Mouse (Mus musculus) kidney, adult 9 months (tissue): ENCODE data around the gene Cnpy2.
"Not testable (repeated sequence)": the region's sequence is repeated elsewhere in the genome, so short reads cannot be mapped to it uniquely, and the experiment has no call there.

Experiments
- DNase-seq: peaks from one replicate; pipeline ENCODE4 v3.0.0; 2022

Gene Cnpy2

GRCm38 (mm10) chr10:128315578-128315977 is 6.7 kb upstream of the Cnpy2 start:
- no peak for DNase-seq

GRCm38 (mm10) chr10:128321641-128322040 is 618 bp upstream of the Cnpy2 start:
- no peak for DNase-seq

DNA sequence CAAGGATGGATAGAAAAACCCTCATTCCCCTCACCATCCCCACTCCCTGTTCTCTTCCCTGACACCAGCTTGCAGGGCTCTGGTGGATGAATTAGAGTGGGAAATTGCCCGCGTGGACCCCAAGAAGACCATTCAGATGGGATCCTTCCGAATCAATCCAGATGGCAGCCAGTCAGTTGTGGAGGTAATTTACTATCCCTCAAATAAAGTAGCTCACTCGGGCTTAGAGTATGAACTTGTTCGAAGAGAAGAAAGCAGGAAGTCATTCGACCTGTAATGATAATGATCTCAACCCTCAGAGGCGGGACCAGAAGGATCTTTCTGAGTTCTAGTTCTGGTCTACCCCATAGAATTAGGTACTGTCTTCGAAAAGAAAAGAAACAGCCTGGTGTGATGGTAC is 1.3 kb downstream of the Cnpy2 start:
- DNase-seq = no peak

DNA sequence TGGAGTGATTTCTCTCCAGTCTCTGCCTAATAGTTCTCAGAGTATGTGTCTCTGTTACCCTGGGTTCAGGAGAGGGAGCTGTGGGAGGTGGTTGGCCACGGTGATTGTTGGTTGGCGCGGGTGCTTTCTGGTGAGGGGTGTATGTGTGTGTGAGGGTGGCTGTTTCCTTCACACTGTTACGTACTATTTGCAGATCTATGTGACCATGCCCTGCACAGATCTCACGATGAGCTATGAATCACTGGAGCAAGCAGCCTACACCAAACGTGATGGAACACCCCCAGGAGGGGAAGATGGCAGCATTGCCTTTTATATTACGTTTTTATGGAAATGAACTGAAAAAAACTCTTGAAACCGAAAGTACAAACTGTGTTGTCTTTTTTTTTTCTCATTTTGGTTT is 4.6 kb downstream of the Cnpy2 start:
- no peak for DNase-seq

GRCm38 (mm10) chr10:128327610-128328009 is 5.4 kb downstream of the Cnpy2 start:
- no peak for DNase-seq

DNA sequence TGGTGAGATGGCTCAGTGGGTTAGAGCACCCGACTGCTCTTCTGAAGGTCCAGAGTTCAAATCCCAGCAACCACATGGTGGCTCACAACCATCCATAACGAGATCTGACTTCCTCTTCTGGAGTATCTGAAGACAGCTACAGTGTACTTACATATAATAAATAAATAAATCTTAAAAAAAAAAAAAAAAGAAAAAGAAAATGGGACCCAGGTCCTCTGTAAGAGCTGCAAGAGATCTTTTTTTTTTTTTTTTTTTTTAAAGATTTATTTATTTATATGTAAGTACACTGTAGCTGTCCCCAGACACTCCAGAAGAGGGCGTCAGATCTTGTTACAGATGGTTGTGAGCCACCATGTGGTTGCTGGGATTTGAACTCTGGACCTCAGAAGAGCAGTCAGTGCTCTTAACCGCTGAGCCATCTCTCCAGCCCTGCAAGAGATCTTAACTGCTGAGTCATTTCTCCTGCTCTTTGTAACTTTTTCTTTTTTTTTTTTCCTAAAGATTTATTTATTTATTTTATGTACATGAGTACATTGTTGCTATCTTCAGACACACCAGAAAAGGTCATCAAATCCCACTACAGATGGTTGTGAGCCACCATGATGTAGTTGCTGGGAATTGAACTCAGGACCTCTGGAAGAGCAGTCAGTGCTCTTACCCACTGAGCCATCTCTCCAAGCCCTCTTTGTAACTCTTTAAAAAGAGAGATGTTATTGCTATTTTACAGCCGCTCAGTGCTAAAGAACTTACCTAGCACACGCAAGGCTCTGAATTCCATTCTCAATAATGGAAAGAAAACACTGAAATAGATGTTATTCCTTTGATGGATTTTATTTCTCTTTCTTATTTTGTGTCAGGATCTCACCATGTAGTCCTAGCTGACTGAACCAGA is 10.3 kb downstream of the Cnpy2 start:
- DNase-seq = not testable (repeated sequence)

- DNase-seq = peak; percentile 86
Measured at GRCm38 (mm10) chr10:128335582-128335981, 13.3 kb downstream of the Cnpy2 start.

DNA sequence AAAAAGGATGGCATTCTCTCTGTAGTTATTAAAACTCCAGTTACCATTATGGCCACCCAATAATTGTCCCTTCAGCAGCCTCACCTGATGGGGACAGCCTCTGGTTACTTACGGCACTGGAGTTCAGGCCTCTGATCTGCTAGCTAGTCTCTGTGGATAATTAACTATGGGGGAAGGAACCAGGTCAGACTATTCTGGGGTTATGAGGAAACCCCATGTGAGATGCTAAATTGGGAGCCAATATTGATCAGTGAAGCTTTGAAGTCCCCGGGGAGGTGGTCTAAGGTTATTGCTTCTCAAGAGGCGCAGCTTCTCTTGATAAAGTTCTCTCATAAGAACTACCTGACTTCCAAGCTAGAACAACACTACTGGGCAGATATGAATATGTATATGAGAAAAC is 13.9 kb downstream of the Cnpy2 start:
- peak; percentile 54 for DNase-seq

DNA sequence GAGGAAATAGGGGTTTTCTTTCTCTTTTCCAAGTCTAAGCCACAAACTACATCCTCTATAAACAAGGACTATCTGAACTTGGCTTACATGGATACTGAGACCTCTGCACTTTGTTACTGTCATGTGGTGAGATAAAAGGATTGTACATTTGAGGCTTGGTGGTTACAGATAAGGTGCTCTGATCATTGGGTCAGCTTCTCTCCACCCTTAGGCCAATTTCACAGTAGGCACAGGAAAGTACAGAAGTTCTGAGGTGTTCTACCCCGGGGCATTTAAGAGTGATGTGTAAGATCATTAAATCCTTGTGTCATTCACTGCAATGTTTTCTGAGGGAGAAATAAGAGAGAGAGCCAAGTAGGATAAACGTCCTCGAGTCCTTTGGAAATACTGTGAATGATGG is 14.3 kb downstream of the Cnpy2 start:
- DNase-seq = no peak

DNA sequence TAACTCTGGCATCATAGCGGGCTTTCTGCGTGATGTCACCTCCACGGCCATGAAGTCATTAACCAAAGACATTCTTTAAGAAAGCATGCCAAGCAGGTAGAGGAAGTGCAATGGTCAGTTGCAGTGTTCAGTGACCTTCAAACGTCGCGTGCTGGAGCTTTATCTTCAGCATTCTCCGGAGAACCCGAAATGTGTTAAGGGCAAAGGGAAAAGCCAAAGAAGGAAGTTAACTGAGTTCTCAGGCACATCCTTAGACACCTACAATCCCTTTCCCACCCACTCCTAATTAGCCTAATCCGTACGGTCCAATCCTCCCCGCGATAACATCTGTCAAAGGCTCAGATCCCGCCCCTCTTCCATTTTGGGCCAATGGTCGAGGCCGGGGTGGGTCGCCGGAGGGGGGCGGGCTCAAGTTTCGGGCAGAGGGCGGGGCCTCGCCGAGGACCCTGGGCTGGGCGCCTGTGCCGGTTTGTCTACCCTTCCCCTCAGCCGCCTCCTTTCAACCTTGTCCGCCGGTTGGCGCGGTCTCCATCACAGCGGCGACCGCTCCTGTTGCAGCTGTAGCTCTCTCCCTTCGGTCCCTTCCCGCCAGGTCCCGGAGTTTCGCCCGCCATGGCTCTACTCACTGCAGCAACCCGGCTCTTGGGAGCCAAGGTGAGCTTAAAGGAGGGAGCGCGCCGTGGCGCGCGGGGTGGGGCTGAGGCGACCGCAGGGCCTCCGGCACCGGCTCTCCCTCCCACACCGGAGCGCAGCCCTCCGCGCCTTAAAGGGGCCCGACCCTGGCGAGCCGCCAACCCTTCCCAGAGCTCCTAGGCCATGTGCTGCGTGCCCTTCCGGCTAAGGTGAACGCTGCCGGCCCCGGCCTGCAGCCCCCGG is 15.3 kb downstream of the Cnpy2 start, which contains the start of gene Cs:
Cs (plus strand) TSS at position 429 of the 876 bp plus-strand sequence.
- peak; percentile 98 for DNase-seq

DNA sequence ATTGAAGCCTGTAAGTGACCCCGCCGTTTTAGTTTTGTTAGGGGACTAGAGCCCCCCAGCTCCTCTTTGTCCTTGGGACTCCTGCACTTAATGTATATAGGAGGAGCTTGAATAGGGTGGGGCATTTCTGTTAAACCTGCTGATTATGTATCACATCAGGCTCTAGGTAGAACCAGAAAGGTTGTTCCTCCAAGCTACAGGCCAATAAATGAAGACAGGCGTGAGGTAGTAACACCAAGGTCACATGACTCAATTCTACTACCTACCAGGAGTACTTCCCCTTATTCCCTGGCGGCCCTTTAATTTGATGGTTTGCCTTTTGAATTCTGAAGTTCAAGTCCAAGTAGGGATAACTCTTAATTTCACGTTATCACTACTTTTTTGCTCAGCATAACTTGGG is 16.2 kb downstream of the Cnpy2 start:
- DNase-seq = peak; percentile 35

DNA sequence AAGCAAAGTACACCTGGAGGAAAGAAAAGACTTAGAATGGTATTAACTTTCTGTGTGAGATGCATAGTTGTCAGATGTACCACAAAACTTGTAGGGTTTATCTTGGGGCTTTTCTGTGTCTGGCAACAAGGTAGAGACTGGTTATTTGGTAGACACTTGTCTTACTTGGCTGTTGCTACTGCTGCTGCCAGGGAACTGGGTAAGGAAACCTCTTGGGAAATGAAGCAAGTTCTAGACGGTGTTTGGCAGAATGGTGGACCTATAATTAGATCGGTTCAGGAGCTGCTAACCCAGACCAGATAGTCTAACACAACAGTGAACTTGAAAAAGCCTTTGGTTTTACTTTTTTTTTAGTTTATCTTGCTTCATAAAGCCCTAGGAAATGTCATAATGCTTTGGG is 16.7 kb downstream of the Cnpy2 start:
- no peak for DNase-seq

DNA sequence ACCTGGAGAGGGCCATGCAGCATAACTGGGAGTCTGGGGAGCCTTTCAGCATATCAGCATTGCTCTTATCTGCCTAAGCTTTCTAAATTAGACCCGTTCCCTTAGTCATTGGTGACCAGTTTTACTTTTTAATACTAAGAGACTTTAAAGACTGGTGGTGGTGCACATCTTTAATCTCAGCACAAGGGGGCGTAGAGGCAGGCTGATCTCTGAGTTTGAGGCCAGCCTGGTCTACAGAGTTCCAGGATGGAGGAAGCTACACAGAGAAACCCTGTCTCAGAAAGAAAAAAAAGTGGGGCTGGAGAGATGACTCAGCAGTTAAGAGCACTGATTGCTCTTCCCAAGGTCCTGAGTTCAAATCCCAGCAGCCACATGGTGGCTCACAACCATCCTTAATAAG is 18.0 kb downstream of the Cnpy2 start:
- DNase-seq = no peak

DNA sequence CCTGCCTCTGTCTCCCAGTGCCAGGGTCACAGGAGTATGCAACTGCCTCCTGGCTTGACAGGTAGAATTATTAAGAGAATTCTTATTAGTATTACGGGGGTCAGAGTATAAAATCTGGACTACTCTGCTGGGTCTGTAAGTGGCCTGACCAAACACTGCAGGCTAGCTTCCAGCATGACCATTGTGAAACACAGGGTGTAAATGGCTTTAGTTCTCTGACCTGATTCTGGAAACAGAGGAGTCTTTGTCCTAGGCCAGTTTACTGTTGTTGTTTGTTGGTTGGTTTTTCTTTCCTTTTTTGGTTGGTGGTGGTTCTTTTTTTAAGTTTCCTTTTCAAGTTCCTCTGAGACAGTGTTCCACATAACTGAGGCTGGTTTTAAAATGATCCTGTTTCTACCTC is 21.2 kb downstream of the Cnpy2 start:
- DNase-seq = no peak

- peak; percentile 84 for DNase-seq
Measured at GRCm38 (mm10) chr10:128344568-128345275, 22.5 kb downstream of the Cnpy2 start.

- no peak for DNase-seq
Measured at GRCm38 (mm10) chr10:128347541-128347940, 25.3 kb downstream of the Cnpy2 start.

GRCm38 (mm10) chr10:128358796-128359195 is 36.5 kb downstream of the Cnpy2 start:
- DNase-seq = peak; percentile 73

DNA sequence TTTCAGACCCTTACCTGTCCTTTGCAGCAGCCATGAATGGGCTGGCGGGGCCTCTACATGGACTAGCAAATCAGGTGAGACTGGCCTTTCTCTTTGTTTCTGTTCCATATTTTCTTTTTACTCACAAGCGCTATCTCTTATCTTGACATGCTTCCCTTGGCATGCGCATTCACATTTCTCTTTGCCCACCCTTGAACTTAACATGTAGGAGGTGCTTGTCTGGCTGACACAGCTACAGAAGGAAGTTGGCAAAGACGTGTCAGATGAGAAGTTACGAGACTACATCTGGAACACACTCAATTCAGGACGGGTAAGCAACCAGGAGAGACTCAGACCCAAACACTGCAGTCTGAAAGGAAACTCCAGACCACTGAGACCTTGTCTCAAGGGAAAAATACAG is 37.0 kb downstream of the Cnpy2 start:
- no peak for DNase-seq

DNA sequence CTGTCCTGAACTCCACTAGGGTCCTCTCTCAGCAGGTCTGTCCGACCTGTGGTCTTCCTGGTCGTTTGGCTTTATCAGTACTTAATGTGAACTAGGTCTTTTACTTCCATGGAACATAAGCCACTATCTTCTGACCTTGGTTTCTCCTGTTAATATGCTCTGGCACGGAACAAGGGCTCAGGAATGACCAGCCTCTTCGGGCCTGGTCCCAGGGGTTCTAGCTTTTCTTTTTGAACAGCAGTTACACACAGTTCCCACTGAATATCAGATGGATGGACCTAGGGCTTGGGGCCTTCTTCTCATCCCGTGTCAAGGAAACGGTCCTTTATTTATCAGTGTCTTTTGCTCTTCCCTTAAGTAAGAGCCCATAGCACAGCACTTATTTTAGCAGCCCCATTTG is 39.6 kb downstream of the Cnpy2 start:
- no peak for DNase-seq

DNA sequence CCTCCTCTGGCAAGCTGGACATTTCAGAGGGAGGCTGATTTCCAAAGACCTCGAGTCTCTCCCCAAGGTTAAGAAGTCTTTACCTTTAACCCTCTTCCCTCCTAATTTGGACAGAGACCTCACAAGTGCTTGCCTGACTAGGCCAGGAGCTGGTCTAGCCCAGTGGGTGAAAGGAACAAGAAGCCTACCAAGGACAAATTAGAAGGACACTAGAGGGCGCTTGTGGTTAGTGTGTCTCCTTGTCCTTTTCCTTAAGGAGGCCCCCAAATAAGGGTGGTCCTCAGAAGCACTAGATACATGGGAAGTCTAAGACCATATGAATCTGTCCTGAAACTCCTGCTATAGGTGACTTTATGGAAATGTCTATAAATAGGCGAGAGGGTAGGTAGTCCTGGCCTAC is 40.3 kb downstream of the Cnpy2 start:
- DNase-seq = peak; percentile 66

- DNase-seq = peak; percentile 86
Measured at GRCm38 (mm10) chr10:128367899-128368401, 45.7 kb downstream of the Cnpy2 start.

GRCm38 (mm10) chr10:128368402-128369217 is 46.4 kb downstream of the Cnpy2 start, which contains the start of gene Coq10a:
TSS of gene Coq10a (minus strand) at chr10:128368997.
- peak; percentile 94 for DNase-seq
